In genomic region chr1:37419420-37419819, GRCm38 (mm10) we compare ENCODE assay signal across 10 mouse cellular contexts. TPM values are rescaled to one million over a fixed set of nuclear protein-coding genes. Genes with fewer than 3 reads are reported as not detected.
DNase-seq lines count a peak whose midpoint lies in the region; ATAC-seq and TF ChIP-seq lines count a peak whose summit lies in the region.
"Had no signal": no experiment of that assay in that cellular context is flagged by ENCODE, and none has a peak within 500 bp of the region (broad histone marks: within the 10 kb centered on the region; RNA-seq: fewer than 3 reads in every experiment).

No protein-coding gene starts in this region.

- H3K4me1 ChIP-seq in heart, postnatal 0 days (ENCODE audit: control insufficient read depth, insufficient read depth) = no peaks in the 10 kb centered on the region
- H3K4me1 ChIP-seq in liver, adult 2 months (ENCODE audit: control insufficient read depth, insufficient read depth, low read length) = peaks cover 2% of the 10 kb centered on the region; the same call in 1 of the 2 replicates
- H3K4me1 ChIP-seq in hindbrain, embryonic 14.5 days (replicated peaks; ENCODE audit: control insufficient read depth, insufficient read depth, low read length) = no peaks in the 10 kb centered on the region
- H3K4me1 ChIP-seq: embryonic facial prominence, embryonic 15.5 days; lung, embryonic 15.5 days had no signal

- peaks cover 21% of the 10 kb centered on the region for H3K79me2 ChIP-seq in C2C12 (ENCODE audit: control insufficient read depth, insufficient read depth)
- peaks cover 3% of the 10 kb centered on the region; the same call in 1 of the 2 replicates for H3K79me2 ChIP-seq in liver, adult 2 months (ENCODE audit: control insufficient read depth, insufficient read depth, low read length)

- H3ac ChIP-seq in C2C12 (ENCODE audit: control insufficient read depth, insufficient read length, low read depth) = no peak overlapping the region

- H3K27me3 ChIP-seq in heart, postnatal 0 days (ENCODE audit: control insufficient read depth, insufficient read depth, low read length) = no peaks in the 10 kb centered on the region
- H3K27me3 ChIP-seq in C2C12 (ENCODE audit: control insufficient read depth, insufficient read depth, insufficient read length) = no peaks in the 10 kb centered on the region
- no peaks in the 10 kb centered on the region for H3K27me3 ChIP-seq in liver, adult 2 months (ENCODE audit: control insufficient read depth, insufficient read depth, low read length)
- H3K27me3 ChIP-seq in hindbrain, embryonic 14.5 days (ENCODE audit: control insufficient read depth, insufficient read depth, low read length) = no peaks in the 10 kb centered on the region
- H3K27me3 ChIP-seq: embryonic facial prominence, embryonic 15.5 days; lung, embryonic 15.5 days had no signal

- no peak overlapping the region for H3K4me2 ChIP-seq in heart, postnatal 0 days (ENCODE audit: low read depth, low read length)
- no peak overlapping the region for H3K4me2 ChIP-seq in hindbrain, embryonic 14.5 days (replicated peaks)
- H3K4me2 ChIP-seq: embryonic facial prominence, embryonic 15.5 days; lung, embryonic 15.5 days had no signal

- no peak overlapping the region for H3K9ac ChIP-seq in heart, postnatal 0 days (replicated peaks; ENCODE audit: low read depth, low read length)
- H3K9ac ChIP-seq in liver, adult 2 months (ENCODE audit: low read depth, low read length) = no peak overlapping the region
- H3K9ac ChIP-seq in hindbrain, embryonic 14.5 days = no peak overlapping the region
- H3K9ac ChIP-seq: embryonic facial prominence, embryonic 15.5 days; lung, embryonic 15.5 days had no signal

- intact Hi-C loops in heart, postnatal 25 days (cut with DNase I) = no loop called here

- peaks cover 3% of the 10 kb centered on the region; the same call in 1 of the 2 replicates for H3K9me3 ChIP-seq in heart, postnatal 0 days (replicated peaks; ENCODE audit: control insufficient read depth, low read length)
- H3K9me3 ChIP-seq in hindbrain, embryonic 14.5 days (ENCODE audit: control insufficient read depth, low read length) = peaks cover 7% of the 10 kb centered on the region; the same call in 1 of the 2 replicates
- H3K9me3 ChIP-seq: lung, embryonic 15.5 days had no signal

- TF ChIP-seq EP300 in heart, postnatal 0 days (IDR thresholded peaks at IDR 0.05; ENCODE audit: low read depth) = no peak

- peak; percentile 38 for DNase-seq in heart, postnatal 0 days (ENCODE audit: low spot score)
- DNase-seq in heart, postnatal 25 days (ENCODE audit: low spot score) = no peak
- DNase-seq in adipocyte (ENCODE audit: low spot score) = peak; percentile 50
- DNase-seq in forelimb bud, embryonic 11.5 days (ENCODE audit: low read depth, low spot score) = peak; percentile 17
- no peak for DNase-seq in liver, adult 2 months (ENCODE audit: extremely low read depth, low read depth, low spot score)
- peak; percentile 51 for DNase-seq in retina, postnatal 1 day
- no peak for DNase-seq in hindbrain, embryonic 14.5 days (ENCODE audit: low spot score)

- H3K36me3 ChIP-seq in heart, postnatal 0 days (replicated peaks; ENCODE audit: control insufficient read depth, insufficient read depth, low read length) = peaks cover 46% of the 10 kb centered on the region
- H3K36me3 ChIP-seq in C2C12 (ENCODE audit: control insufficient read depth, insufficient read depth) = peaks cover 39% of the 10 kb centered on the region
- H3K36me3 ChIP-seq in liver, adult 2 months (ENCODE audit: control insufficient read depth, insufficient read depth, low read length) = peaks cover 23% of the 10 kb centered on the region
- H3K36me3 ChIP-seq in hindbrain, embryonic 14.5 days (replicated peaks; ENCODE audit: control insufficient read depth, insufficient read depth) = peaks cover 52% of the 10 kb centered on the region

- TF ChIP-seq POLR2A in liver, adult 2 months (IDR thresholded peaks at IDR 0.05; ENCODE audit: extremely low read depth, insufficient read depth, low read length) = no peak

- peaks cover 21% of the 10 kb centered on the region for H3K79me3 ChIP-seq in C2C12 (ENCODE audit: low read depth)

- H3K27ac ChIP-seq in heart, postnatal 0 days (ENCODE audit: low read depth) = no peak overlapping the region
- no peak overlapping the region for H3K27ac ChIP-seq in liver, adult 2 months (replicated peaks; ENCODE audit: insufficient read depth, low read depth, low read length)
- H3K27ac ChIP-seq in hindbrain, embryonic 14.5 days = no peak overlapping the region
- H3K27ac ChIP-seq: embryonic facial prominence, embryonic 15.5 days; lung, embryonic 15.5 days had no signal

- TF ChIP-seq CTCF in heart, postnatal 0 days (IDR thresholded peaks at IDR 0.05; ENCODE audit: low read depth) = peak; percentile 98
- TF ChIP-seq CTCF in C2C12 (IDR thresholded peaks at IDR 0.05; ENCODE audit: control insufficient read depth, insufficient read depth, insufficient read length) = peak; percentile 66
- TF ChIP-seq CTCF in liver, adult 2 months (IDR thresholded peaks at IDR 0.05; ENCODE audit: low read depth, low read length) = peak; percentile 90

- no peak overlapping the region for H3K4me3 ChIP-seq in heart, postnatal 0 days (ENCODE audit: low read depth, low read length)
- H3K4me3 ChIP-seq in C2C12 (ENCODE audit: insufficient read depth, poor library complexity, severe bottlenecking) = no peak overlapping the region
- H3K4me3 ChIP-seq in liver, adult 2 months (ENCODE audit: insufficient read depth, low read depth, low read length) = no peak overlapping the region
- no peak overlapping the region for H3K4me3 ChIP-seq in hindbrain, embryonic 14.5 days (replicated peaks; ENCODE audit: low read length)
- H3K4me3 ChIP-seq: embryonic facial prominence, embryonic 15.5 days; lung, embryonic 15.5 days had no signal

- WGBS in heart, postnatal 0 days = 97% methylated on average over 1 of the region's 1 CpGs
- WGBS in liver, adult 2 months = 98% methylated on average over 1 of the region's 1 CpGs
- WGBS in hindbrain, embryonic 14.5 days = 97% methylated on average over 1 of the region's 1 CpGs

- peak; percentile 74; the same call in 1 of the 2 replicates for ATAC-seq in heart, postnatal 0 days (ENCODE audit: insufficient read depth, low read depth)
- no peak for ATAC-seq in hindbrain, embryonic 14.5 days (ENCODE audit: low FRiP score)

TF ChIP-seq in C2C12, 6 proteins besides CTCF, POLR2A, EP300 and RAD21:
- TF ChIP-seq MYOG (IDR thresholded peaks at IDR 0.05; ENCODE audit: control insufficient read depth, extremely low read depth, insufficient read length) (no peak), MAX (IDR thresholded peaks at IDR 0.05) (no peak), CEBPB (IDR thresholded peaks at IDR 0.05; ENCODE audit: low read depth) (no peak), FOSL1 (IDR thresholded peaks at IDR 0.05; ENCODE audit: insufficient read depth, low read length, poor library complexity, severe bottlenecking) (no peak), USF1 (IDR thresholded peaks at IDR 0.05; ENCODE audit: low read depth) (no peak), MYOD1 (IDR thresholded peaks at IDR 0.05; ENCODE audit: control insufficient read depth, insufficient read length, low read depth) (no peak)
TF ChIP-seq in C2C12: peak in this region for 0.

RNA-seq across cellular contexts. Expression of gene Coa5, which starts 10.5 kb away (rescaled TPM):
- total RNA-seq in heart, postnatal 0 days (2014; rRNA removed; ENCODE audit: low replicate concordance) = 48.9 and 65.0 TPM in 2 replicates
- polyA plus RNA-seq in heart, postnatal 0 days (2015; fragmentation: Nextera tagmentation; extraction: Ambion mirVana) = 55.3 and 60.1 TPM in 2 replicates
- total RNA-seq in heart, postnatal 25 days (2021) = 100 to 1,000 TPM in 1 of 2 experiments, 10 to 100 TPM in 1; 99.1 to 103 TPM
- polyA plus RNA-seq in C2C12 (2012; fragmentation: generic; extraction: Trizol) = 33.9 TPM
- total RNA-seq in liver, adult 2 months (2014; rRNA removed) = 41.6 and 47.2 TPM in 2 replicates
- 45.8 and 53.2 TPM in 2 replicates for polyA plus RNA-seq in liver, adult 2 months (2012; rRNA removed)
- 69.3 and 76.4 TPM in 2 replicates for polyA plus RNA-seq in hindbrain, embryonic 14.5 days (2014; fragmentation: Nextera tagmentation; extraction: Ambion mirVana)

RNA-seq across cellular contexts. Expression of gene Unc50, which starts 10.5 kb away (rescaled TPM):
- 57.6 and 83.8 TPM in 2 replicates for total RNA-seq in heart, postnatal 0 days (2014; rRNA removed; ENCODE audit: low replicate concordance)
- 78.7 and 83.3 TPM in 2 replicates for polyA plus RNA-seq in heart, postnatal 0 days (2015; fragmentation: Nextera tagmentation; extraction: Ambion mirVana)
- 10 to 100 TPM; 28.3 to 34.2 TPM for total RNA-seq in heart, postnatal 25 days (2021)
- 38.5 TPM for polyA plus RNA-seq in C2C12 (2012; fragmentation: generic; extraction: Trizol)
- total RNA-seq in liver, adult 2 months (2014; rRNA removed) = 49.3 and 51.4 TPM in 2 replicates
- polyA plus RNA-seq in liver, adult 2 months (2012; rRNA removed) = 38.1 and 39.8 TPM in 2 replicates
- 124 and 126 TPM in 2 replicates for polyA plus RNA-seq in hindbrain, embryonic 14.5 days (2014; fragmentation: Nextera tagmentation; extraction: Ambion mirVana)

Comparison
In these comparisons a context has a peak if more than half of its experiments do, and no peak if none do; other contexts are left out.
1. DNase-seq: peak in heart, postnatal 0 days (single experiment), adipocyte (single experiment), forelimb bud, embryonic 11.5 days (single experiment) and retina, postnatal 1 day (single experiment); none in heart, postnatal 25 days (single experiment), liver, adult 2 months (single experiment) and hindbrain, embryonic 14.5 days (single experiment).
2. Peak in every context shown above with its lines, with median percentiles within 50 percentile points of each other: CTCF ChIP-seq.